Mouse (Mus musculus): ENCODE data around the gene Lama4. TPM values are rescaled to one million over a fixed set of nuclear protein-coding genes. Genes with fewer than 3 reads are reported as not detected.

The Lama4 gene
- total RNA-seq, 2 experiments from 2014 or later, result 55.3 to 59.2 TPM

GRCm38 (mm10) chr10:39142216-39142615 lies 176.9 kb downstream of the Lama4 start:
- DNase-seq (ENCODE audit: low spot score in 2 of 2), result no peak

- DNase-seq (ENCODE audit: low spot score in 2 of 2), result no peak
Measured at GRCm38 (mm10) chr10:39156719-39157118, 191.4 kb downstream of the Lama4 start.

- no peak for DNase-seq (ENCODE audit: low spot score in 2 of 2)
Measured at GRCm38 (mm10) chr10:39157321-39157720, 192.0 kb downstream of the Lama4 start.

- DNase-seq (ENCODE audit: low spot score in 2 of 2), result no peak
Measured at GRCm38 (mm10) chr10:39158306-39158705, 193.0 kb downstream of the Lama4 start.

Other genes starting within 250 kb of the Lama4 start
- not detected for gene Rfpl4b, start 143.7 kb upstream of the Lama4 start, total RNA-seq (2021)
- 1 to 10 TPM; 2.7 to 3.6 TPM for gene Fam229b, start 168.4 kb downstream of the Lama4 start, total RNA-seq (2021)
- under 1 TPM; 0.42 to 0.50 TPM for gene Tube1, start 168.5 kb downstream of the Lama4 start, total RNA-seq (2021)
- under 1 TPM; 0.42 to 0.56 TPM for gene Ccn6, start 198.3 kb downstream of the Lama4 start, total RNA-seq (2021)